8 mouse cellular contexts compared by ENCODE assay signal in the genomic region with DNA sequence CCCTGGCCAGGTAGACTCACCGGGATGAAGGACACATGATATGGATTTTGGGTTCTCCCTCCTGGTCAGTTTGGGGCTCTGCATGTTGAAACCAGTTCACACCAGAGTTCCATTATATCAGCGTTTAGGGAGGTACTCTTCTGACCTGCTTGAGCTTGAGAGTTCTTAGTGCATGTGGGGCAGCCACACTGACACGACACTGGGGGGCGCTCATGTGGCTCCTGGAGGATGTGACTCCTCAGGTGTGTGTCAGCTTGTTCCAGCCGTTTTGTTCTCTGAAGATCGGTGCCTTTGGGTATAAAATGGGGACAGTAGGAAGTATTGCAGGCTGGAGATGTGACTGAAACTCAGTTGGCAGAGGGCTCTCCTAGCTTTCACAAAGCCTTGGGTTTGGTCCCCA. TPM values are rescaled to one million over a fixed set of nuclear protein-coding genes. Genes with fewer than 3 reads are reported as not detected.
DNase-seq lines count a peak whose midpoint lies in the region; ATAC-seq and TF ChIP-seq lines count a peak whose summit lies in the region.
"Had no signal": no experiment of that assay in that cellular context is flagged by ENCODE, and none has a peak within 500 bp of the region (broad histone marks: within the 10 kb centered on the region; RNA-seq: fewer than 3 reads in every experiment).

No protein-coding gene starts in this region.

- H3K4me1 ChIP-seq in liver, postnatal 0 days (ENCODE audit: insufficient read depth): no peaks in the 10 kb centered on the region
- H3K4me1 ChIP-seq in midbrain, embryonic 14.5 days (ENCODE audit: control insufficient read depth, insufficient read depth, low read length): no peaks in the 10 kb centered on the region
- H3K4me1 ChIP-seq: limb, embryonic 12.5 days had no signal

- DNase-seq in left cerebral cortex, adult 18-20 months (ENCODE audit: low spot score in 2 of 2): peak; percentile 20 to 33
- no peak for DNase-seq in left cerebral cortex, adult 8-10 months (ENCODE audit: low spot score in 2 of 2)
- DNase-seq in R1 (ENCODE audit: low read depth, low spot score): peak; percentile 75
- peak; percentile 42 to 67 for DNase-seq in cerebellum, postnatal 14 days
- peak; percentile 59 for DNase-seq in liver, postnatal 0 days
- no peak for DNase-seq in midbrain, embryonic 14.5 days

- no peak for TF ChIP-seq EP300 in liver, postnatal 0 days (IDR thresholded peaks at IDR 0.05; ENCODE audit: low read depth)

- WGBS in liver, postnatal 0 days (ENCODE audit: insufficient replicate concordance): 34% methylated on average over 6 of the region's 6 CpGs
- WGBS in midbrain, embryonic 14.5 days: 39% methylated on average over 6 of the region's 6 CpGs

- no peaks in the 10 kb centered on the region for H3K9me3 ChIP-seq in liver, postnatal 0 days (ENCODE audit: low read length)
- H3K9me3 ChIP-seq in midbrain, embryonic 14.5 days (ENCODE audit: control insufficient read depth, low read length): no peaks in the 10 kb centered on the region
- H3K9me3 ChIP-seq: limb, embryonic 12.5 days had no signal

- H3K9ac ChIP-seq in liver, postnatal 0 days (replicated peaks): no peak overlapping the region
- H3K9ac ChIP-seq in midbrain, embryonic 14.5 days (replicated peaks; ENCODE audit: low read length): no peak overlapping the region
- H3K9ac ChIP-seq: limb, embryonic 12.5 days had no signal

- TF ChIP-seq CTCF in liver, postnatal 0 days (IDR thresholded peaks at IDR 0.05; ENCODE audit: low read depth): peak; percentile 65

- no peak overlapping the region for H3K27ac ChIP-seq in liver, postnatal 0 days (ENCODE audit: low read depth)
- no peak overlapping the region for H3K27ac ChIP-seq in midbrain, embryonic 14.5 days (replicated peaks; ENCODE audit: low read depth, low read length)
- H3K27ac ChIP-seq: limb, embryonic 12.5 days had no signal

- no peaks in the 10 kb centered on the region for H3K36me3 ChIP-seq in liver, postnatal 0 days (replicated peaks; ENCODE audit: insufficient read depth, low read length)
- no peaks in the 10 kb centered on the region for H3K36me3 ChIP-seq in midbrain, embryonic 14.5 days (ENCODE audit: control insufficient read depth, insufficient read depth, low read length)
- H3K36me3 ChIP-seq: limb, embryonic 12.5 days had no signal

- no peaks in the 10 kb centered on the region for H3K27me3 ChIP-seq in liver, postnatal 0 days (ENCODE audit: insufficient read depth, low read length)
- H3K27me3 ChIP-seq in midbrain, embryonic 14.5 days (ENCODE audit: control insufficient read depth, insufficient read depth, low read length): no peaks in the 10 kb centered on the region

- no peak overlapping the region for H3K4me3 ChIP-seq in liver, postnatal 0 days (ENCODE audit: low read depth, low read length)
- no peak overlapping the region for H3K4me3 ChIP-seq in midbrain, embryonic 14.5 days (replicated peaks; ENCODE audit: low read depth, low read length)
- H3K4me3 ChIP-seq: limb, embryonic 12.5 days had no signal

- no peak overlapping the region for H3K4me2 ChIP-seq in liver, postnatal 0 days (ENCODE audit: low read depth, low read length)
- H3K4me2 ChIP-seq in midbrain, embryonic 14.5 days (ENCODE audit: low read length): no peak overlapping the region
- H3K4me2 ChIP-seq: limb, embryonic 12.5 days had no signal

- ATAC-seq in liver, postnatal 0 days: no peak
- no peak for ATAC-seq in megakaryocyte, adult 5-6 weeks (ENCODE audit: poor library complexity, severe bottlenecking)
- no peak for ATAC-seq in midbrain, embryonic 14.5 days (ENCODE audit: low FRiP score, low TSS enrichment)

RNA-seq across cellular contexts. Expression of a gene that starts 18.9 kb away (rescaled TPM):
- not detected for total RNA-seq in left cerebral cortex, adult 18-20 months (2021)
- not detected for total RNA-seq in left cerebral cortex, adult 8-10 months (2022)
- not detected in 2 replicates for polyA plus RNA-seq in liver, postnatal 0 days (2015; fragmentation: Nextera tagmentation; extraction: Ambion mirVana)
- total RNA-seq in megakaryocyte, adult 5-6 weeks (2015): not detected in 2 replicates
- total RNA-seq in megakaryocyte, adult 5-6 weeks (2017): not detected in 2 replicates
- 0.41 and 0.69 TPM in 2 replicates for polyA plus RNA-seq in midbrain, embryonic 14.5 days (2014; fragmentation: Nextera tagmentation; extraction: Ambion mirVana)
- polyA plus RNA-seq: limb, embryonic 12.5 days had no signal

RNA-seq across cellular contexts. Expression of a gene that starts 19.1 kb away (rescaled TPM):
- total RNA-seq in left cerebral cortex, adult 18-20 months (2021): 100 to 1,000 TPM; 132 to 140 TPM
- total RNA-seq in left cerebral cortex, adult 8-10 months (2022): 100 to 1,000 TPM; 133 to 174 (median 147) TPM
- polyA plus RNA-seq in liver, postnatal 0 days (2015; fragmentation: Nextera tagmentation; extraction: Ambion mirVana): 10.4 and 10.5 TPM in 2 replicates
- 14.0 and 21.5 TPM in 2 replicates for total RNA-seq in megakaryocyte, adult 5-6 weeks (2015)
- total RNA-seq in megakaryocyte, adult 5-6 weeks (2017): 69.7 and 84.8 TPM in 2 replicates
- polyA plus RNA-seq in midbrain, embryonic 14.5 days (2014; fragmentation: Nextera tagmentation; extraction: Ambion mirVana): 42.3 and 49.7 TPM in 2 replicates

RNA-seq across cellular contexts. Expression of a gene that starts 43.6 kb away (rescaled TPM):
- total RNA-seq in left cerebral cortex, adult 18-20 months (2021): not detected
- total RNA-seq in left cerebral cortex, adult 8-10 months (2022): not detected
- 0.12 and 0.31 TPM in 2 replicates for polyA plus RNA-seq in liver, postnatal 0 days (2015; fragmentation: Nextera tagmentation; extraction: Ambion mirVana)
- total RNA-seq in megakaryocyte, adult 5-6 weeks (2015): not detected in 2 replicates
- total RNA-seq in megakaryocyte, adult 5-6 weeks (2017): 0.40 TPM in 1 of 2 replicates, not detected in the other
- 1.0 and 1.6 TPM in 2 replicates for polyA plus RNA-seq in midbrain, embryonic 14.5 days (2014; fragmentation: Nextera tagmentation; extraction: Ambion mirVana)

RNA-seq across cellular contexts. Expression of a gene that starts 58.0 kb away (rescaled TPM):
- 10 to 100 TPM; 66.4 to 68.7 TPM for total RNA-seq in left cerebral cortex, adult 18-20 months (2021)
- 10 to 100 TPM; 63.5 to 69.0 (median 67.1) TPM for total RNA-seq in left cerebral cortex, adult 8-10 months (2022)
- 2.0 and 2.4 TPM in 2 replicates for polyA plus RNA-seq in liver, postnatal 0 days (2015; fragmentation: Nextera tagmentation; extraction: Ambion mirVana)
- 64.0 and 69.6 TPM in 2 replicates for total RNA-seq in megakaryocyte, adult 5-6 weeks (2015)
- total RNA-seq in megakaryocyte, adult 5-6 weeks (2017): 75.2 and 90.1 TPM in 2 replicates
- 6.2 and 6.8 TPM in 2 replicates for polyA plus RNA-seq in midbrain, embryonic 14.5 days (2014; fragmentation: Nextera tagmentation; extraction: Ambion mirVana)

Comparison
In these comparisons a context has a peak if more than half of its experiments do, and no peak if none do; other contexts are left out.
1. DNase-seq: peak in left cerebral cortex, adult 18-20 months (2 of 2), R1 (single experiment), cerebellum, postnatal 14 days (2 of 2) and liver, postnatal 0 days (single experiment); none in left cerebral cortex, adult 8-10 months (0 of 2) and midbrain, embryonic 14.5 days (single experiment).